Mouse (Mus musculus): ENCODE data around the gene Tmem235. TPM values are rescaled to one million over a fixed set of nuclear protein-coding genes. Genes with fewer than 3 reads are reported as not detected.

Tmem235 gene
- polyA plus RNA-seq, 1 experiment = 0.04 TPM

- no peak overlapping the region for H3K27ac ChIP-seq (ENCODE audit: insufficient read depth, low read length)
- H3K4me3 ChIP-seq (ENCODE audit: insufficient read depth, low read length) = no peak overlapping the region
- H3K4me1 ChIP-seq (ENCODE audit: control insufficient read depth, insufficient read depth, low read length) = no peaks in the 10 kb centered on the region
- no peak for TF ChIP-seq POLR2A (IDR thresholded peaks at IDR 0.05; ENCODE audit: extremely low read depth, insufficient read depth, low read length)
- TF ChIP-seq CTCF (IDR thresholded peaks at IDR 0.05; ENCODE audit: extremely low read depth, insufficient read depth, low read length) = no peak
These were observed 3.1 kb upstream of the Tmem235 start for GRCm38 (mm10) chr11:117857462-117857861.

GRCm38 (mm10) chr11:117858392-117858791, 2.2 kb upstream of the Tmem235 start:
- no peak overlapping the region for H3K4me3 ChIP-seq (ENCODE audit: insufficient read depth, low read length)
- H3K27ac ChIP-seq (ENCODE audit: insufficient read depth, low read length) = no peak overlapping the region
- TF ChIP-seq CTCF (IDR thresholded peaks at IDR 0.05; ENCODE audit: extremely low read depth, insufficient read depth, low read length) (no peak), POLR2A (IDR thresholded peaks at IDR 0.05; ENCODE audit: extremely low read depth, insufficient read depth, low read length) (no peak)
- no peaks in the 10 kb centered on the region for H3K4me1 ChIP-seq (ENCODE audit: control insufficient read depth, insufficient read depth, low read length)

GRCm38 (mm10) chr11:117863174-117863856, 2.8 kb downstream of the Tmem235 start:
- H3K4me1 ChIP-seq (ENCODE audit: control insufficient read depth, insufficient read depth, low read length) = no peaks in the 10 kb centered on the region
- H3K4me3 ChIP-seq (ENCODE audit: insufficient read depth, low read length) = no peak overlapping the region
- TF ChIP-seq POLR2A (IDR thresholded peaks at IDR 0.05; ENCODE audit: extremely low read depth, insufficient read depth, low read length) = no peak
- TF ChIP-seq CTCF (IDR thresholded peaks at IDR 0.05; ENCODE audit: extremely low read depth, insufficient read depth, low read length) = no peak
- H3K27ac ChIP-seq (ENCODE audit: insufficient read depth, low read length) = no peak overlapping the region

GRCm38 (mm10) chr11:117864805-117865204, 4.3 kb downstream of the Tmem235 start:
- Histone ChIP-seq H3K27ac (ENCODE audit: insufficient read depth, low read length) (no peak overlapping the region), H3K4me3 (ENCODE audit: insufficient read depth, low read length) (no peak overlapping the region), H3K4me1 (ENCODE audit: control insufficient read depth, insufficient read depth, low read length) (no peaks in the 10 kb centered on the region)
- no peak for TF ChIP-seq POLR2A (IDR thresholded peaks at IDR 0.05; ENCODE audit: extremely low read depth, insufficient read depth, low read length)
- no peak for TF ChIP-seq CTCF (IDR thresholded peaks at IDR 0.05; ENCODE audit: extremely low read depth, insufficient read depth, low read length)

DNA sequence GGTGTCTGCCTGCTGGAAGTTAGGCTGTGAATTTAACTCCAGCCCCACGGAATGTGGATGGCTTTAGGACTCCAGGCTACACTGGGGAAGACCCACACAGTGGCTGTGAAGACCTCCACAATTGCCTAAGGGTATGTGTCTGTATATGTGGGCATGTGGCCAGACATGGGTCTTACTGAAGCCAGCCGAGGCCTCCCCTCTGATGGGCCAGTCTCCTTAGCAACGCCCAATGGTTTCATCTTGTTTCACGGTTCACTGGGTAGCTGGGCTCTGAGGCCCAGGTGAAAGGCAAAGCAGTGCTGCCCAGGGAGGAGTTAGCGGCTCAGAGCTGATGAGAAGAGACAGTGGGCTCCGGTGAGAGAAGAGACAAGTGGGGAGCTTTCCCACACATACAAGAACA, 5.4 kb downstream of the Tmem235 start:
- H3K27ac ChIP-seq (ENCODE audit: insufficient read depth, low read length) = no peak overlapping the region
- H3K4me3 ChIP-seq (ENCODE audit: insufficient read depth, low read length) = no peak overlapping the region
- H3K4me1 ChIP-seq (ENCODE audit: control insufficient read depth, insufficient read depth, low read length) = no peaks in the 10 kb centered on the region
- TF ChIP-seq POLR2A (IDR thresholded peaks at IDR 0.05; ENCODE audit: extremely low read depth, insufficient read depth, low read length) (no peak), CTCF (IDR thresholded peaks at IDR 0.05; ENCODE audit: extremely low read depth, insufficient read depth, low read length) (no peak)

DNA sequence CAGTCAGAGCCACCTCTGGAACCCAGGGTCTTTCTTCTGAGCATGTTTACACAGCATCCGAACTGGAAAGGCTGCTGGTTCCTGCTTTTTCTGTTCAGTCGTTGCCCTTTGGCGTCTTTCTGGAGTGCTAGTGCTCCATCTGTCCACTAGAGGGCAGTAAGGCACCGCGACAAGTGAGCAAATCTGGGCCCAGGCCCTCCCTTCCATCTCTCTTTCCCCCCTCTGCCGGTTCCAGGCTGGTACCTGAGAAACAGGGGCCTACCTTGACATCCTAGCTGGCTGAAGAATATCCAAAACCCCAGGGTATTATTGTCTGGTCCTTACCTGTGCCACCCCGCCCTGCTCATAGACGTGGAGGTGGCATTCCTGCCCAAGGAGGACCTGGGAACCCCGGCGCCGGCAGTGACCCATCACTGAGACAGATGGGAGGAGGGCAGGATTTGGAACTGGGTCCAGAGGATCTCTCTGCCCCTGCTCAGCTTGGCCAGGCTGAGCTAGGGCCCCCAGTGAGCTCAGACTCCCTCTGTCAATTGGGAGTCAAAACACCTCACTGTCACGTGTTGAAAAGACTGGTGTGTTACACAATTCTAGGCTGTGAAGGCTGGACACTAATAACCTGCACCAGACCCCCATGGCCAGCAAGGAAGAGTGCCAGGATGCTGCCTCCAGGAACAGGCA, 10.3 kb downstream of the Tmem235 start:
- TF ChIP-seq CTCF (IDR thresholded peaks at IDR 0.05; ENCODE audit: extremely low read depth, insufficient read depth, low read length) (peak; percentile 98), POLR2A (IDR thresholded peaks at IDR 0.05; ENCODE audit: extremely low read depth, insufficient read depth, low read length) (no peak)
- Histone ChIP-seq H3K4me1 (ENCODE audit: control insufficient read depth, insufficient read depth, low read length) (peaks cover 2% of the 10 kb centered on the region; the same call in 1 of the 2 replicates), H3K27ac (ENCODE audit: insufficient read depth, low read length) (no peak overlapping the region), H3K4me3 (ENCODE audit: insufficient read depth, low read length) (no peak overlapping the region)

- H3K4me3 ChIP-seq (ENCODE audit: insufficient read depth, low read length) = no peak overlapping the region
- no peak overlapping the region for H3K27ac ChIP-seq (ENCODE audit: insufficient read depth, low read length)
- H3K4me1 ChIP-seq (ENCODE audit: control insufficient read depth, insufficient read depth, low read length) = peaks cover 2% of the 10 kb centered on the region; the same call in 1 of the 2 replicates
- TF ChIP-seq POLR2A (IDR thresholded peaks at IDR 0.05; ENCODE audit: extremely low read depth, insufficient read depth, low read length) (no peak), CTCF (IDR thresholded peaks at IDR 0.05; ENCODE audit: extremely low read depth, insufficient read depth, low read length) (no peak)
These were observed 10.8 kb downstream of the Tmem235 start for GRCm38 (mm10) chr11:117871376-117871775.

- TF ChIP-seq POLR2A (IDR thresholded peaks at IDR 0.05; ENCODE audit: extremely low read depth, insufficient read depth, low read length) = no peak
- TF ChIP-seq CTCF (IDR thresholded peaks at IDR 0.05; ENCODE audit: extremely low read depth, insufficient read depth, low read length) = no peak
- no peak overlapping the region for H3K27ac ChIP-seq (ENCODE audit: insufficient read depth, low read length)
- peaks cover 2% of the 10 kb centered on the region; the same call in 1 of the 2 replicates for H3K4me1 ChIP-seq (ENCODE audit: control insufficient read depth, insufficient read depth, low read length)
- H3K4me3 ChIP-seq (ENCODE audit: insufficient read depth, low read length) = no peak overlapping the region; the same call in 1 of the 2 replicates
These were observed 11.5 kb downstream of the Tmem235 start for GRCm38 (mm10) chr11:117871911-117872584.

GRCm38 (mm10) chr11:117872861-117873608, 12.5 kb downstream of the Tmem235 start, which contains the start of gene Tha1:
Gene Tha1 (minus strand): TSS chr11:117873481.
- H3K4me1 ChIP-seq (ENCODE audit: control insufficient read depth, insufficient read depth, low read length) = peaks cover 2% of the 10 kb centered on the region; the same call in 1 of the 2 replicates
- TF ChIP-seq CTCF (IDR thresholded peaks at IDR 0.05; ENCODE audit: extremely low read depth, insufficient read depth, low read length) (no peak), POLR2A (IDR thresholded peaks at IDR 0.05; ENCODE audit: extremely low read depth, insufficient read depth, low read length) (peak; percentile 73)
- H3K4me3 ChIP-seq (ENCODE audit: insufficient read depth, low read length) = peak within 1 kb of the TSS; percentile 85
- peak within 1 kb of the TSS; percentile 78 for H3K27ac ChIP-seq (ENCODE audit: insufficient read depth, low read length)

Measured in cortical plate, adult 2 months (tissue).